ENCODE assay signal across 8 mouse cellular contexts in the genomic region with DNA sequence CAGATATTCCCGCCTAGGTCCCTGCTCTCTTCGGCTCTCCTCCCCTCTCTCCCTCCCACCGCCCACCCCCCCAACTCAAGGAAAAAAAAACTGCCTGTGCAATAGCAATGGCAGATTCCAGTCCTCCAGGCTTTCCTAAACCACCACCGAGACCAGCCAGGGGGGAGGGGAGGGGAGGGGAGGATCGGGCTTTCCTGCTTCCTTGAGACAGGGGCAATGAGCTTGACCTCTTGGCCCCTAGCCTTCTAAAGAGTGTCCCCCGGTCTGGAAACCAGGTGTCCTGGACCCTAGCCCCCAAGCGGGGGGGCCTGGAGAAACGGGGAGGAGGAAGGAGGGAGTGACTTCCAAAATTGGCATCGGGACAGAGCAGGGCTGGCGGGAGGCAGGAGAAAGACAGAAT. TPM values are rescaled to one million over a fixed set of nuclear protein-coding genes. Genes with fewer than 3 reads are reported as not detected.
DNase-seq lines count a peak whose midpoint lies in the region; ATAC-seq and TF ChIP-seq lines count a peak whose summit lies in the region.

No protein-coding gene starts in this region.

- peaks cover 15% of the 10 kb centered on the region for H3K4me1 ChIP-seq in embryonic facial prominence, embryonic 14.5 days (ENCODE audit: control insufficient read depth, insufficient read depth, low read length)
- H3K4me1 ChIP-seq in hindbrain, embryonic 11.5 days (replicated peaks; ENCODE audit: control insufficient read depth, insufficient read depth, low read length), result peaks cover 9% of the 10 kb centered on the region
- H3K4me1 ChIP-seq in liver, embryonic 13.5 days (replicated peaks), result peaks cover 85% of the 10 kb centered on the region
- peaks cover 10% of the 10 kb centered on the region for H3K4me1 ChIP-seq in stomach, embryonic 14.5 days (ENCODE audit: control insufficient read depth, insufficient read depth, low read length)

- WGBS in embryonic facial prominence, embryonic 14.5 days, result 5% methylated on average over 9 of the region's 10 CpGs
- WGBS in hindbrain, embryonic 11.5 days, result 5% methylated on average over 7 of the region's 10 CpGs
- 20% methylated on average over 9 of the region's 10 CpGs for WGBS in liver, embryonic 13.5 days (ENCODE audit: insufficient replicate concordance)
- WGBS in stomach, embryonic 14.5 days, result 6% methylated on average over 10 of the region's 10 CpGs

- H3K4me2 ChIP-seq in embryonic facial prominence, embryonic 14.5 days (ENCODE audit: low read depth, low read length), result peak overlapping the region; percentile 62
- H3K4me2 ChIP-seq in hindbrain, embryonic 11.5 days (replicated peaks; ENCODE audit: low read depth, low read length), result peak overlapping the region; percentile 40
- H3K4me2 ChIP-seq in liver, embryonic 13.5 days, result peak overlapping the region; percentile 42
- H3K4me2 ChIP-seq in stomach, embryonic 14.5 days (replicated peaks; ENCODE audit: low read depth, low read length), result peak overlapping the region; percentile 42

- H3K9ac ChIP-seq in embryonic facial prominence, embryonic 14.5 days (ENCODE audit: low read depth, low read length), result peak overlapping the region; percentile 70
- H3K9ac ChIP-seq in hindbrain, embryonic 11.5 days (ENCODE audit: low read depth, low read length), result peak overlapping the region; percentile 35; the same call in 1 of the 2 replicates
- H3K9ac ChIP-seq in liver, embryonic 13.5 days, result peak overlapping the region; percentile 5; the same call in 1 of the 2 replicates
- peak overlapping the region; percentile 22; the same call in 1 of the 2 replicates for H3K9ac ChIP-seq in stomach, embryonic 14.5 days (replicated peaks; ENCODE audit: low read depth, low read length)

- no peak for TF ChIP-seq CTCF in layer of hippocampus, adult 2 months (conservative IDR thresholded peaks at IDR 0.05)

- no peaks in the 10 kb centered on the region for H3K9me3 ChIP-seq in embryonic facial prominence, embryonic 14.5 days (ENCODE audit: control insufficient read depth, low read length)
- no peaks in the 10 kb centered on the region for H3K9me3 ChIP-seq in hindbrain, embryonic 11.5 days (ENCODE audit: control insufficient read depth, low read length)
- no peaks in the 10 kb centered on the region for H3K9me3 ChIP-seq in liver, embryonic 13.5 days (replicated peaks)
- H3K9me3 ChIP-seq in stomach, embryonic 14.5 days (ENCODE audit: control insufficient read depth, low read depth, low read length), result no peaks in the 10 kb centered on the region

- H3K36me3 ChIP-seq in embryonic facial prominence, embryonic 14.5 days (ENCODE audit: control insufficient read depth, insufficient read depth, low read length), result peaks cover 16% of the 10 kb centered on the region
- H3K36me3 ChIP-seq in hindbrain, embryonic 11.5 days (ENCODE audit: control insufficient read depth, insufficient read depth, low read length), result no peaks in the 10 kb centered on the region
- peaks cover 20% of the 10 kb centered on the region for H3K36me3 ChIP-seq in liver, embryonic 13.5 days
- peaks cover 6% of the 10 kb centered on the region for H3K36me3 ChIP-seq in stomach, embryonic 14.5 days (ENCODE audit: control insufficient read depth, insufficient read depth, low read length)

- H3K27ac ChIP-seq in layer of hippocampus, adult 2 months, result peak overlapping the region; percentile 92
- peak overlapping the region; percentile 17 for H3K27ac ChIP-seq in embryonic facial prominence, embryonic 14.5 days (replicated peaks; ENCODE audit: low read depth, low read length)
- no peak overlapping the region for H3K27ac ChIP-seq in hindbrain, embryonic 11.5 days (ENCODE audit: low read depth, low read length)
- H3K27ac ChIP-seq in liver, embryonic 13.5 days, result no peak overlapping the region
- H3K27ac ChIP-seq in stomach, embryonic 14.5 days (ENCODE audit: low read length), result no peak overlapping the region

- peak overlapping the region; percentile 76 for H3K4me3 ChIP-seq in layer of hippocampus, adult 2 months
- peak overlapping the region; percentile 41 for H3K4me3 ChIP-seq in embryonic facial prominence, embryonic 14.5 days (ENCODE audit: low read depth, low read length)
- peak overlapping the region; percentile 12; the same call in 1 of the 2 replicates for H3K4me3 ChIP-seq in hindbrain, embryonic 11.5 days (ENCODE audit: low read depth, low read length)
- peak overlapping the region; percentile 27 for H3K4me3 ChIP-seq in liver, embryonic 13.5 days (replicated peaks)
- H3K4me3 ChIP-seq in stomach, embryonic 14.5 days (ENCODE audit: low read depth, low read length), result peak overlapping the region; percentile 32

- no peak for ATAC-seq in embryonic facial prominence, embryonic 14.5 days (ENCODE audit: low read depth)
- ATAC-seq in hindbrain, embryonic 11.5 days (ENCODE audit: low FRiP score), result no peak
- ATAC-seq in liver, embryonic 13.5 days (ENCODE audit: low read depth), result no peak
- no peak for ATAC-seq in stomach, embryonic 14.5 days (ENCODE audit: insufficient number of reproducible peaks, insufficient read depth, low FRiP score, low read depth)

- no peak for DNase-seq in layer of hippocampus, adult 2 months (ENCODE audit: low spot score in 2 of 2)
- no peak for DNase-seq in layer of hippocampus, adult 18-20 months (ENCODE audit: low spot score in 2 of 2)
- DNase-seq in R1 (ENCODE audit: low read depth, low spot score), result peak; percentile 79
- DNase-seq in embryonic facial prominence, embryonic 14.5 days (ENCODE audit: low spot score), result peak; percentile 64
- peak; percentile 73 for DNase-seq in hindbrain, embryonic 11.5 days (ENCODE audit: low spot score)
- no peak for DNase-seq in liver, embryonic 13.5 days
- DNase-seq in spleen, postnatal 4 days (ENCODE audit: low spot score in 2 of 2), result no peak

- peaks cover 33% of the 10 kb centered on the region for H3K27me3 ChIP-seq in embryonic facial prominence, embryonic 14.5 days (replicated peaks; ENCODE audit: control insufficient read depth, insufficient read depth, low read length)
- peaks cover 27% of the 10 kb centered on the region for H3K27me3 ChIP-seq in hindbrain, embryonic 11.5 days (ENCODE audit: control insufficient read depth, insufficient read depth, low read length)
- H3K27me3 ChIP-seq in liver, embryonic 13.5 days, result peaks cover 28% of the 10 kb centered on the region
- peaks cover 6% of the 10 kb centered on the region for H3K27me3 ChIP-seq in stomach, embryonic 14.5 days (ENCODE audit: control insufficient read depth, insufficient read depth, low read length)

RNA-seq across cellular contexts. Expression of gene Bcl6b, which starts 2.9 kb away (rescaled TPM):
- total RNA-seq in layer of hippocampus, adult 2 months (2021), result 1 to 10 TPM in 1 of 2 experiments, under 1 TPM in 1; 0.83 to 1.4 TPM
- total RNA-seq in layer of hippocampus, adult 18-20 months (2021), result 1 to 10 TPM in 1 of 2 experiments, under 1 TPM in 1; 0.92 to 1.1 TPM
- 11.6 and 13.0 TPM in 2 replicates for polyA plus RNA-seq in embryonic facial prominence, embryonic 14.5 days (2014; fragmentation: Nextera tagmentation; extraction: Ambion mirVana)
- polyA plus RNA-seq in hindbrain, embryonic 11.5 days (2014; fragmentation: Nextera tagmentation; extraction: Ambion mirVana), result 5.0 and 5.9 TPM in 2 replicates
- 1.6 and 1.8 TPM in 2 replicates for polyA plus RNA-seq in liver, embryonic 13.5 days (2015; fragmentation: Nextera tagmentation; extraction: Ambion mirVana)
- 11.3 and 12.0 TPM in 2 replicates for polyA plus RNA-seq in stomach, embryonic 14.5 days (2014; fragmentation: Nextera tagmentation; extraction: Ambion mirVana)

RNA-seq across cellular contexts. Expression of gene 0610010K14Rik, which starts 5.2 kb away (rescaled TPM):
- total RNA-seq in layer of hippocampus, adult 2 months (2021), result 10 to 100 TPM; 43.8 to 48.7 TPM
- total RNA-seq in layer of hippocampus, adult 18-20 months (2021), result 10 to 100 TPM; 39.7 to 45.9 TPM
- 149 and 172 TPM in 2 replicates for polyA plus RNA-seq in embryonic facial prominence, embryonic 14.5 days (2014; fragmentation: Nextera tagmentation; extraction: Ambion mirVana)
- polyA plus RNA-seq in hindbrain, embryonic 11.5 days (2014; fragmentation: Nextera tagmentation; extraction: Ambion mirVana), result 229 and 230 TPM in 2 replicates
- polyA plus RNA-seq in liver, embryonic 13.5 days (2015; fragmentation: Nextera tagmentation; extraction: Ambion mirVana), result 82.5 and 85.7 TPM in 2 replicates
- polyA plus RNA-seq in stomach, embryonic 14.5 days (2014; fragmentation: Nextera tagmentation; extraction: Ambion mirVana), result 164 and 167 TPM in 2 replicates

RNA-seq across cellular contexts. Expression of gene Gm21988, which starts 7.1 kb away (rescaled TPM):
- total RNA-seq in layer of hippocampus, adult 2 months (2021), result 1 to 10 TPM; 3.9 to 4.3 TPM
- total RNA-seq in layer of hippocampus, adult 18-20 months (2021), result 1 to 10 TPM; 5.6 to 6.7 TPM
- 9.9 and 12.2 TPM in 2 replicates for polyA plus RNA-seq in embryonic facial prominence, embryonic 14.5 days (2014; fragmentation: Nextera tagmentation; extraction: Ambion mirVana)
- polyA plus RNA-seq in hindbrain, embryonic 11.5 days (2014; fragmentation: Nextera tagmentation; extraction: Ambion mirVana), result 10.2 and 11.6 TPM in 2 replicates
- 6.5 and 7.1 TPM in 2 replicates for polyA plus RNA-seq in liver, embryonic 13.5 days (2015; fragmentation: Nextera tagmentation; extraction: Ambion mirVana)
- polyA plus RNA-seq in stomach, embryonic 14.5 days (2014; fragmentation: Nextera tagmentation; extraction: Ambion mirVana), result 9.2 and 13.3 TPM in 2 replicates

RNA-seq across cellular contexts. Expression of gene Rnasek, which starts 7.1 kb away (rescaled TPM):
- total RNA-seq in layer of hippocampus, adult 2 months (2021), result 100 to 1,000 TPM; 272 to 278 TPM
- total RNA-seq in layer of hippocampus, adult 18-20 months (2021), result 100 to 1,000 TPM; 262 to 272 TPM
- polyA plus RNA-seq in embryonic facial prominence, embryonic 14.5 days (2014; fragmentation: Nextera tagmentation; extraction: Ambion mirVana), result 182 and 204 TPM in 2 replicates
- polyA plus RNA-seq in hindbrain, embryonic 11.5 days (2014; fragmentation: Nextera tagmentation; extraction: Ambion mirVana), result 146 and 147 TPM in 2 replicates
- 155 and 175 TPM in 2 replicates for polyA plus RNA-seq in liver, embryonic 13.5 days (2015; fragmentation: Nextera tagmentation; extraction: Ambion mirVana)
- polyA plus RNA-seq in stomach, embryonic 14.5 days (2014; fragmentation: Nextera tagmentation; extraction: Ambion mirVana), result 157 and 164 TPM in 2 replicates

RNA-seq across cellular contexts. Expression of gene Slc16a13, which starts 11.7 kb away (rescaled TPM):
- 10 to 100 TPM in 1 of 2 experiments, 1 to 10 TPM in 1; 7.9 to 11.0 TPM for total RNA-seq in layer of hippocampus, adult 2 months (2021)
- total RNA-seq in layer of hippocampus, adult 18-20 months (2021), result 1 to 10 TPM; 6.2 to 9.0 TPM
- polyA plus RNA-seq in embryonic facial prominence, embryonic 14.5 days (2014; fragmentation: Nextera tagmentation; extraction: Ambion mirVana), result 4.2 and 5.8 TPM in 2 replicates
- 10.9 and 14.3 TPM in 2 replicates for polyA plus RNA-seq in hindbrain, embryonic 11.5 days (2014; fragmentation: Nextera tagmentation; extraction: Ambion mirVana)
- polyA plus RNA-seq in liver, embryonic 13.5 days (2015; fragmentation: Nextera tagmentation; extraction: Ambion mirVana), result 4.8 and 7.5 TPM in 2 replicates
- 5.6 and 8.8 TPM in 2 replicates for polyA plus RNA-seq in stomach, embryonic 14.5 days (2014; fragmentation: Nextera tagmentation; extraction: Ambion mirVana)

Comparison
In these comparisons a context has a peak if more than half of its experiments do, and no peak if none do; other contexts are left out.
1. DNase-seq: peak in R1 (single experiment), embryonic facial prominence, embryonic 14.5 days (single experiment) and hindbrain, embryonic 11.5 days (single experiment); none in layer of hippocampus, adult 2 months (0 of 2), layer of hippocampus, adult 18-20 months (0 of 2), liver, embryonic 13.5 days (single experiment) and spleen, postnatal 4 days (0 of 2).
2. H3K27ac ChIP-seq: peak in layer of hippocampus, adult 2 months (single experiment) and embryonic facial prominence, embryonic 14.5 days (single experiment); none in hindbrain, embryonic 11.5 days (single experiment), liver, embryonic 13.5 days (single experiment) and stomach, embryonic 14.5 days (single experiment).
3. H3K4me3 ChIP-seq: peak in every context shown above with its lines; median percentile 76 in layer of hippocampus, adult 2 months; 41 in embryonic facial prominence, embryonic 14.5 days; 32 in stomach, embryonic 14.5 days; 27 in liver, embryonic 13.5 days; 12 in hindbrain, embryonic 11.5 days.
4. H3K9ac ChIP-seq: peak in every context shown above with its lines; median percentile 70 in embryonic facial prominence, embryonic 14.5 days; 35 in hindbrain, embryonic 11.5 days; 22 in stomach, embryonic 14.5 days; 5 in liver, embryonic 13.5 days.
5. Peak in every context shown above with its lines, with median percentiles within 50 percentile points of each other: H3K4me2 ChIP-seq.